Mouse (Mus musculus) retina, postnatal 1 day (tissue): Measurements from ENCODE around the gene Cacnb2.
"Not testable (repeated sequence)": the region's sequence is repeated elsewhere in the genome, so short reads cannot be mapped to it uniquely, and the experiment has no call there.

Experiments
- DNase-seq: peaks from one replicate; pipeline ENCODE4 v3.0.0-alpha.2; 2012

Cacnb2 gene

DNA sequence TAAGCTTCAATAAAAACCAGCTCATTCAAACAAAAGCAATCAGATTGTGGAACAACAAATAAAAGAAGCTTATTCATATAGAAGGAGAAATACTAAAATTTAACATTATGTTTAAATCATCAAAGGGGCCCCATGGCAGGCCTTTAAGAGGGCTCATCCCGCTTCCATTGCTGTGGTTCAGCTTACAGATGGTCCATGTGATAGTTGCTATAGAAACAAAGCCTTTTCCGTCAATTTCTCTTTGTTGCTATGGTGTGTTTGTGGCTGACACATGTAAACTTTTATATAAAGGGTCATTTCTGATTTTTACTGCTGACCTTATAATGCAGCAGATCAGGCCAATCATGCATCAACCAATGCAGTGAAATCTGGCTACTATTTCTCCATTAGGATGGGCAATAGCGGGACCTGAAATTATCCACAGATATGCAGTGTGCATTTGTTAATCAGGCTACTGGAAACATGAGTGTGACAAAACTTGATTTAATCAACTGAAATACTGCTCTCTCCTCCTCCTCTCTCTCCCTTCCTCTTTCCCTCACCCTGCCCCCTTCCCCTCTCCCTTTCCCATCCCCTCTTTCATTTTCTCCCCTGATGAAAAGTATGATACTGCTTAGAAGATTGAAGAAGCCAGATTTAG, 54.4 kb downstream of the Cacnb2 start:
- no peak for DNase-seq

DNA sequence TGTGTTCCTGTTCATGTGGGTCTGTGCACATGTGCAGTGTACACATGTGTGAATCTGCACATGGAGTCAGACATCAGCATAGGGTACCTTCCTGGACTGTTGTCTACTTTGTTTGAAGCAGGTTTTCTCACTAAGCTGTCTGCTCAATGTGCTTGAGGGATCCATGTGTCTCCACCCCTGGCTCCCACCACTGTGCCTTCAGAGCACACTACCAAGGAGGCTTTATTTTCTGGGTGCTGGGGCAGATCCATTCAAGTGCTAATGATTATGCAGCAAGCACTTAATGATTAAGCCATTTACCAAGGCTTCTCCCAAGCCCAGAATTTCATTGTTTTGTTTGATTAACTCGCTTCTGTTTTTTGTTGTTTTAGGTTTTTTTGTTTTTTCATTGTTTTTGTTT, 62.3 kb downstream of the Cacnb2 start:
- DNase-seq, result no peak

DNA sequence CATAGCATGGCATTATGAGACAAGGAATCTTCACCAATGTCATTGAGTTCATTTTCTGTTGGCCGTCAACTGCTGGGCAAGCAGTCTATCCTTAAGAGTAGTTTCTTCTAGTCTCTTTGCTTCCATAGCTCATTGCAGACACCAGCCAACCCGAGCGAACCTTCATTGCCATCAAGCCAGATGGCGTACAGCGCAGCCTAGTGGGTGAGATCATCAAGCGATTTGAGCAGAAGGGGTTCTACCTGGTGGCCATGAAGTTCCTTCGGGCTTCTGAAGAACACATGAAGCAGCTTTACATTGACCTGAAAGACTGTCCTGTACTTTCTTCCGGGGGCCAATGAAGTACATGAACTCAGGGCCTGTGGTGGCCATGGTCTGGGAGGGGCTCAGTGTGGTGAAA, 69.2 kb downstream of the Cacnb2 start:
- no peak for DNase-seq

DNA sequence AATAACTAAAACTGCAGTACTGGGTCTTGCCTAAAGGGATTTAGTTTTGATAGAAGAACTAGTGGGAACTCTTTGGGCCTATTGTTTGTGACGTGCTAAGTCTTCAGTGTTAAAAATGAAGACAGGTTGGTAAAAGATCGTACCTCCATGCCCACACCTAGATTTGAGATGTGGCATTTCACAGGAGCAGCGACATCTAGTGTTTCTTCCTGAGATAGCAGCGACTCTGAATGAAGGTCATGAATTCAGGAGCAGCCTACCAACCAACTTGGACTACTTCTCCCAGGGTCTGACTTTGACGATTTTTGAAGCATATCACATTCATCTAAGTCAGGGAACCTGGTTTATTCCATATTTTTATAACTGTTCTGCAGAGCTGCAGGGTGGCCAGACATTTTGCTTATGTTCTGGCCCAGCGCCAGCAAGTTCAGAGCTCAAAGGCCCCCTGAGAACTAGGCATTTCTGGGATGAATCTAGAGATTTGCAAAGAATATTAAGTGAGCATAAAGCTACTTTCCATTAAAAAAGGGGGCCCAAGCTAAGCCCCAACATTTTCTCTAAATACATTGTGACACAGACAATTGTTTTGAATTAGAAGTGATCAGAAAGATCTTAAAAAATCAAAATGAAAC, 74.1 kb downstream of the Cacnb2 start:
- DNase-seq, result peak; percentile 64

DNA sequence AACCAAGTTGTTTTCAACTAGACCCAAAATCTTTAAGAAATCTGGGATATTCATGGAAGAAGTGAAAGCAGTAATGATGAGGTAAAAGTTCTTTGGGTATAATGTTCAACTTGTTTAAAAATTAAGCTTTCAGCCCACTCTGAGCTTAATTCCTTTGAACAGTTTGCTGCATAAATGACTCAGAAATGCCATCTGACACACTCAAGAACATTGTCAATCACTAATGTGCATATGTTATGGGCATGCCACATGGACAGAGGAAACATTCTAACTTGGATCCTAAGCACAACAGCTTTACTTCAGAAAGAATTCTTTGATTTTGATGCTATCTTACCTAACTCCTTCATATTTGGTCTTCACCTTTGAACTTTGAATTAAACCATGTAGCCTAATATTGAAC, 81.3 kb downstream of the Cacnb2 start:
- no peak for DNase-seq

DNA sequence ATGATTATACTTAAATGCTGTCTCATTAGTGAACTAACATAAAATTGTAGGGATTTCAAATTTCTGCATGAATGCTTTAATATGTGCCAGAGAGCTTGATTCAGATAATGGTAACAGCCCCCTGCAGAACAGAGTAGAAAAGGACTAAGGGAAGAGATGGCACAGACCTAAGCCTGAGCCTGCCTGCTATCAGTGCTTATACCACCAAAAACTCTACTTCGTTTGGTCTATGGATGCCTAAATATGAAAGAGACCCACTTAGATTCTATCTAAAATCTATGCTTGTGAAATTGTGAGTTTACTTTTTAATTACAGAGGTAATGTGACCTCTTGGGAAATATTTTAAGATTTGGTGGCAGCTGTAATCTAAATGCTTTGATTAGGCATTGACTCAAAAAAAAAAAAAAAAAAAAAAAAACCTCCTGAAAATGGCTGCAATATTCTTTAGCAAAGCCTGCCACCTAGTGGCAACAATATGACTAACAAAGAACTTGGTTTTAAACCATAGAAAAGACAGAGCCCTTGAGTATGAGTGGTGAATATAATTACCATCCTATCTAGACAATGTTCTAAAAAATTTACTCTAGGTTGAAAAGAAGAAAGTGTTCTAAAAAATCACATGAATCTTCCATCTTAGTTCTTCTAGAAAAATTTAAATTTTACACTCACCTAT, 100.2 kb downstream of the Cacnb2 start:
- DNase-seq, result peak; percentile 62

DNA sequence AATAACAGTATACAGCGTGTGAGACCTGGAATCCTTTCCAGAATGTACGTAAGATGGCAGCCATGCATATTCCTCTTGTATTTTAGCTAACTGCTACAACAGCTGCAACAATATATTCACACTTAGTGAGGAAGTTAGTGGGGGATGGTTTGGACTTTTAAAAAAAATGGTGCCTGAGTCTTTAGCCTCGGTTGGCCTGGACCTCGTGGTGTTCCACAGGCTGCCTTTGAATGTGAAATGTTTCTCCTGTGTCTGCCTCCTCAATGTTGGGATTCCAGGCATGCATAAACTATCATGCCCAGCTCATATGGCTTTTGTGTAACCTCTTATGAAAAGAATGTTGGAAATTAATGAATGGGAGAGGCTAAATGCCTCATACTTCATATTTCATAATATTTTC, 100.8 kb downstream of the Cacnb2 start:
- DNase-seq, result no peak

DNA sequence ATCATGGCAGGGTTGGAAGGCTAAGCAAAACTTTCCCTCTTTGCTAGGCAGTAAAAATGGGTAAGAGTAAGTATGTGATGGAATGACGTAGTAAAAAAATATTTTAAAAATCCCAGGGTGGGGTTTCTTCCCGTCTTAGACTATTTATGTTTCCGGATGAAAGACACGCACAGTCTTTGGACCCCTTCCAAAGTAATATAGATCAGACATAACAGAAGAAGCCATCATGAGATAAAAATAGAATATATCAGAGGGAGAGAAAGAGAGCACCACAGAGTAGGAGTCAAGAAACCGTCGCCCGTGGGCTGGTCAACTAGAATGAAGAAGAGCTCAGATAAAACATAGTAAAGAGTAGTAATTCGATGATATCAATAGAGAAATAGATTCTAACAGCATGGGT, 107.4 kb downstream of the Cacnb2 start:
- no peak for DNase-seq

DNA sequence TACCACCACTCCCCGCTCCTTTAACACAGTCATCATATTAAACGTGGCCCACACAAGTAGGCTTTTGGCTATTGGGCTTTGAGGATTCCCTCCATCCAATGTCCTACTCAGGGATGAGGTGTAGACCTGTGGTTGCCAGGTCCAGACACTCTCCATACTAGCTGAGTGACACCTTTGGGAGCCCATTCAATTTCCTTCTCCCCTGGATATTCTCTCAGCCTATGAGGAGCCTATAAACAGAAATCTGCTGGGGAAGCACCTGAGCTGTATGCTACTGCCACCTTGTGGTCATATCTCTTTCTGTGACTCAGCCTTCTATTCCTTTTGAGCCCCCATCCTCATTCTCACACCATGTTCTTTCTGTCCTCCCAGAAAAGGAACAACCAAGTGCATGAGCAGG, 108.9 kb downstream of the Cacnb2 start:
- peak; percentile 45 for DNase-seq

DNA sequence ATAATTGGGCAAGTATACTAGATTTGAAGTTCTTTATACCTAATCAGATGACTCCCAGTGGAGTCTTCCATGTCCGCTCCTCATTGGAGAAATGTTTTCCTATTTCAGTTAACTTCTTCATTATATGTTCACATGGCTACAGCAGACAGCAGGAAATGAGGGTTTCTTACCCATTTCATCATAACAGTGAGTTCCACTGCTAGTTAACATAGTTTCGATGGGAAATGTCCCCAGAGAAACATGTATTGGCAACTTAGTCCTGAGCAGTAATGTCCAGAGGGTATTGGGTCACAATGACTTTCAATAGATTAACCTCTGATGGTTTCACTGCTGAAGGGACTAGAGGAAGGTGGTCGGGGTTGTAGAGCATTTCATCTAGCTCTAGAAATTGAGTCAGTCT, 110.2 kb downstream of the Cacnb2 start:
- DNase-seq, result no peak

DNA sequence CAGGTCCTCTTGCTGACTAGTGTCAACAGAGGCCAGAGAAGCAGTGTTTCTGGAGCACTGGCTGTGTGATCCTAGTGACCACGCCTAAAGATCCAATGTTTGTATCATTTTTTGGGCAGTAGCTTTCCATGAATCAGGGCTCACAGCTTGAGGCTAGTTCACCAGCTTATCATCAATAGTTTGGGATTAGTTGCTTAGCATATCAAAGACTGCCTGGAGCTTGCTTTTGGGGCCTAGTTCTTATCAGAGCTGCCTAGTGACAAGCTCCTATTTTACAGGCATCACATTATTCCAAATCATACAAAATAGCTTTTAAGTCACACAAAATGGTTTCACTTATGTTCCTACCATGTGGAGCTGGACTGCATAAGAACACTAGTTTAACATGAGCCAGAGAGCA, 113.8 kb downstream of the Cacnb2 start:
- DNase-seq, result no peak

DNA sequence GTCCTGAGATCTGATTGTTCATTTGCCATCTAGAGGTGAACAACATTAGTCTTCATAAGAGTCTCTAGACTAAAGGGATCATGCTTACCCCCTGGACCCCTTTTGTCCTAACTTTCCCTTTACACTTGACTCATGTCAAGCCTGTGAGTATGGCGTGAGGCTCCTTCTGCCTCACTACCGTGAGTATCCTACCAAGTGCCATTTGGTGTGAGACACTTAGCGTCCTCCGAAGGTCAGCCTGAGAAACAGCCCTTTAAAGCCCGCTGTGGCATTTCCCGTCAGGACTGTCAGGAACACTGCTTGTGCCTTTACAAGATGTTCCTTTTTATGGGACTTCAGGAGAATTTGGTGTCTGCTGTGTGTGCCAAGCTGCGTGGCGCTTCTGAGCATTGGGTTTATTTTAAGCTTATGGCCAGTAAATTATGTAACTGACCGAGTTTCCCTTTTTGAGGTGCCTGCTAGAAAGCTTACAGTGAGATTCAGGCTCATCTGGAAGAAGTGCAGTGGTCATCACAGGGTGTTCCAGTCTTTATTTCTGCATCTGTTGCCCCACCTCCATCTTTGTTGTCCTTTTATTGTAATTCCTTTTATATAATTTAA, 116.3 kb downstream of the Cacnb2 start:
- no peak for DNase-seq

DNA sequence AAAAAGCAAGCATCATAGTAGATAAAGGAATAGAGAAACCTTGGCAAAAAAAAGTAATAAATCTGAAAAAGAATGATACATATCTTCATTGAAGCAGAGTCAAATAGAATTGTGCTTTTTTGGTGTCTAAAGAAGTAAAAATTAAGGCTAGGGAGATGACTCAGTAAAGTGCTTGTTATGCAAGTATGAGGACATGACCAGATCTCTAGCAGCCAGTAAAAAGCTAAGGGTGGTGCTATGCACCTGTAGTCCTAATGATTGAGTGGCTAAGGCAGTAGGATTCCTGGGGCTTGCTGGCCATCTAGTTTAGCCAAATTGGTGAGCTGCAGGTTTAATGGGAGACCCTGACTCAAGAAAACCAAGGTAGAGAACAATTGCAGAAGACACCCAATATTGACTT, 122.5 kb downstream of the Cacnb2 start:
- DNase-seq, result no peak

DNA sequence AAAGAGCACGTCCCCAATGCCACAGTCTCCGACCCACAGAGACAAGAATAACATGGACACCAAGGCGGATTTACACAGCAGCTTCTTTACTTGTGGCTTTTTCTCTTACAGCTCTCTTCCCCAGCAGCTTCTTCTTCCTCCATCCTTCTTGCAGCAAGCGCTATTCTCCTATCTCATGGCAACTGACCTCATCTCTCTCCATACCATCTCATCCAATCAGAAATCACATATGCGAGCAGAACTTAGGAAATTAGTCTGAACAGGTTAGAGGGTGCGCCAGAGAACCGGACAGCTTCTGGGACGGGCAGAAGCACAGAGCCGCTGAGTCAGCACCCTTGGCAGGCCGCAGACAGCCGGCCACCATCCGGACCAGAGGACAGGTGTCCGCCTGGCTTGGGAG, 123.7 kb downstream of the Cacnb2 start:
- not testable (repeated sequence) for DNase-seq

DNA sequence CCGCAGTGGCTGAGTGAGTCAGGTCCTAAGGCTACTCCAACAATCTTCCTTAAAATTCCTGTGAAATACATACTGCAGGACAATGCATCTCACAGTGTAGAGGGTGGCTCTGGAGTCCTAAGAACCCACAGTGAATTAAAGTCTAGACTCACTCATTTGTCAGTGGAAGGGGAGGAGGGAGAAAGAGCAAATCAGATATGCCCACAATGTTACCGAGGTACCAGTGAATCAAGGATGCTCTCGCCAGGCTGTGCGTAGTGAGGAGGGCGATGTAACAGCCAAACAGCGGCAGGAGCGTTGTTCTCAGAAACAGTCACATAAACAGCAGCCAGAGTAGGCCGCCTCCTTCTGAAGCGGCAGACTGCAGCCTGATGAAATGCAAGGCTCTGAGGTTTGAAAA, 136.0 kb downstream of the Cacnb2 start:
- peak; percentile 11 for DNase-seq

DNA sequence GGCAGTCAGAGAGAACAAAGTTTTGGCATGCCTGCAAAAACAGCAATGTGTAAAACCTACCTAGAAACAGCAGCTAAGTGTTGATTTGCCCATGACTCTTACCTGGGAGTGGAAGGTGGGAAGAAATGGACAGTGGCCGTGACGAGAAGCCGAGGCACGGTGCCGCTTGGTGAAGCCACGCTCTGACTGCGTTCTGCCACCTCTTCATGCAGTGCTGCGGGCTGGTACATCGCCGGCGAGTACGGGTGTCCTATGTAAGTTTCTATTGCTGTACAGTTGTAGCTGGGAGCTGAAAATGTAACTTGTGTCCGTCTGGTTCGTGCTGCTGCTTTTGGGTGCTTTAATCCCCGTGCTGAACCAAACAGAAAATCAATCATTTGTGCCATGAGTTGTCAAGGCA, 136.6 kb downstream of the Cacnb2 start:
- no peak for DNase-seq

DNA sequence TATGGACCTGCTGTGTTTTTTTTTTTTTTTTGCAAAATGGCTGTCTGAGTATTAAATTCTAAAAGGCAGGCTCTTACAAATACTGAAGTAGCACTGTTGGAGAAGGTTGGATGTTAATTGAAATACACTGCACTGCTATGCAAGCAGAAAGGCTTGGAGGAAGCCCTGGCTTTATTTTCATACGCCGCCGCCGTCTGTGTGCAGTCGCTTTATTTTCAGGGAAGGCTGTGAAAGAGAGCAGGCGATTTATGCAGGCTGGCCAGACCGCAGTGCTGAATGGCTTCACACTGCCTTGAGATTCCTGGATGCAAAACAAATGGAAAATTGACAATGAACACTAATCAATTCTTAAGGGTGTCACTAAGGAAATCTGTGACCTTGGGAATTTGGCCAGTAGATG, 137.5 kb downstream of the Cacnb2 start:
- no peak for DNase-seq

DNA sequence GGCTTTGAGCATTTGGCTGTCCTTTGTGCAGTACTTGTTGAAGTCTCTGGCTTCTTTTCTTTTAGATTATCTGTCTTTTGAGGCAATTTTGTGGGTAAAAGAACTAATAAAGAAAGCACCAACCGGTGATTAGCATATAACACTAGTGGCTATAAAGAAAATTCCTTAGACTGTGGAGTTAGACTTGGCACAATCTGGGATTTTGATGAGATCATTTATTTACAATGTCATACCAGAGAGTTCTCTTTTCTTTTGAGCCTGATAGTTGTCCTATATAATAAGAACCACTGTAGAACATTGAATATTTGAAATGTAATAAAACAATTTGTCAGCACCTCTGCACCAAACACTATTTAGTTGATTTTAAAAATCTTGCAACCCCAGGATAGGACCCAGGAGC, 141.9 kb downstream of the Cacnb2 start:
- no peak for DNase-seq

DNA sequence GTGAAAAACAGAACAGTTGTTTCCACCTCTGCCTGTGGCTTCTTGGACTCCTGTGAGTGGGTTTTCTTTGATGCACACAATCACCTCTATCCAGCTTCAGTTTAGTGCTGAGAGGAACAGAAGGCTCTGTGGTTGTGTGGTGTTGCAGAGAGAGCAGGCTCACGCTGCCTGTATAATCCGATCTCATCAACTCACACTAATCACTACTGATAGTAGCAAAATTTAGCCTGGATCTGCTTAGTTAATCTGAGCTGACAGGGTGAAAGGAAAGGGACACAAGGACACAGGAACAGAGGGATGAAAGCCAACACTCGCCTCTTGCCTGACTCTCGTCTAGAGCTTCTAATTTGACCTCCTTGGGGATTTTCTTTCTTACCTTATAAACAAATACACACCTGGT, 160.0 kb downstream of the Cacnb2 start:
- peak; percentile 81 for DNase-seq

DNA sequence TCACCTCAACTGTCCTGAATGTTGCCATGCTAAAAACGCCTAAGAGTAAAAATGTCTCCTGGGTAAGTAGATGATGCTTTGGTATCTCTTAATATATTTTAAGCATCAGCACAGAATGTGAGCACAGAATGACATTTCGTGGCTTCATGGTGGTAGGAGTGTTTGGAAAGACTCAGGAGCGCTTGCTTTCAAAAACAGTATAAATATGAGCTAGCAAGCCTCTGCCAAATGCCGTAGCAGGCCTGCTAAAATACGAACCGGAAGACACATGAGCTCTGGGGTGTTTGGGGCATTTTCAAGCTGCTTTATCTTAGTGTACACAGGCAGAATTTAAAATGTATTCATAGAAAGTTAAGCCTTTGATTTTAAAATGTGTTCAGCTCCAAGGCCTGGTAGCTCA, 161.0 kb downstream of the Cacnb2 start:
- DNase-seq, result no peak

DNA sequence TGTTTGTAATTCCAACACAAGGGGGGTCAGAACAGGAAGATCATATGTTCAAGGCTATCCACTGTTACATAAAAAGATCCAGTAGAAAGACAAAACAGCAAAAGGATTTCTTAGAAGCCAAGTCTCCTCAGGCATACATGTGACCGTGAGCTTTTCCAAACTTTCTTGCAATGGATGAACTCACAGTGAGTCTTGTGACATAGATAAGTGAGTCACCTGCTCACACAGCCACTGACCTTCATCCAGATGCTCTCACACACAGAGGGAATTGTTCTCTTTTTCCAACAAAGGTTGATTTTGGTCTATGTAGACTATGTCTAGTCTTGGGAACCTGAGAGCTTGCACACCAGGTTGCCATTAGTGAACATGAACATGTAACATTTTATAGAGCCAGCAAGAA, 166.6 kb downstream of the Cacnb2 start:
- no peak for DNase-seq

DNA sequence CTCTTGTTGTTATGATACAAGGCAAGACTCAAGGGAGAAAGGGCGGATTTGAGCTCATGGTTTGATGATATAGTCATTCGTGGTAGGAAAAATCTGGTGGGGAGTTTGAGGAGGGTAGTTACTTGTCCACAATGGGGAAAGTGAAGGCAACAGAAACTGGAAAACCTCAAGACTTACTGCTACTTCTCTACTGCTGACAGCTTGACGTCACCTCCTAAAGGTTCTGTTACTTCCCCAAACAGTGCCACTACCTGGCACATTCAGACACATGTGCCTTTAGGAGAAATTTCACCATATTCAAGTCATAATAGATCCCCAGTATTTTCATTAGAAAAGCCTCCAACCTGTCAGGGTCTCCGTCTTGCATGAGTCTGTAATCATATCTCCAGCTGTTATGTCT, 167.7 kb downstream of the Cacnb2 start:
- no peak for DNase-seq

DNA sequence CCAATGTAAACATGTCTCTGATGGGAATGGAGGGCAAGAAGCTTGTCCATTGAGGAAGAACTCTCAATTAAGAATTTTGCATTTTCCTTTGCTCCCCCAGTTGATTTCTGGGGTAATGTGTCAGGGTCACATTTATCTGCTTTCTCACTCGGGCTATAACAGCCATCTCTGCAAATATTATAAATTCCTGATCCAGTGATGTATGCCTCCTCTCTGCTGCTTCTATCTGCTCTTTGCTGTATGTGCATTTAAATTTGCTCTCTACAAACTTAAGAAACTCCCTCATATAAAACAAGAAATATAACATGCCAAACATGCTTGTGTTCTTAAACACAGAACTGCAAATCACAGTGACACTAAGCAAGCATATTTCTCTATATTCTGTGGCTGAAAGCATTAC, 171.5 kb downstream of the Cacnb2 start:
- no peak for DNase-seq

DNA sequence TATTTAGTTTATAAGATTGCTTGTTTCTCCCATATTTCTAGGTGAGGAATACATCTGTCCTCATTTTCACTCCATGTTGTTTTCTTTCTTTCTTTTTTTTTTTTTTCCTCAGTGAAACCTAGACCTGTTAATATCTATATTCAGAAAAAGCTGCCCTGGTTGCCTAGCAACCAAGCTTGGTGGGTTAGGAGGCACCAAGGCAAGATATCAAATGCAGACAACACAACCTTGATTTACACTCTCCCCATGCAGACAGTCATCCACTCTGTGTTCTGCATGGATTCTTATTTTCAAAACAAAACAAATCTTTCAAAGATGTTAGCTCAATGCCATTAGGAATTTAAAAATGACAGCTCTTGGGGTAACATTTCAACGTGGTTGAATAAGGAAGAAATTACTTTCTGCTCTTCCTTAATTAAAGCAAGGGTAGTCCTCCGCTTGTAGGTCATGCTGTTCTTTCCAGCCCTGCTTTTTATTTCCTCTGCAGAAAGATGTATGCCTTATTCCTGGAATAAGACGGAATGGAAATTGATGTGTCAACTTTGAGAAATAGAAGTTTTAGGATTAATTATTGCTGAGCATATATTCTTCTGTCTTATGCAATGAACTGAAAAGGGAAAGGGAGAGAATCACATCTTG, 172.1 kb downstream of the Cacnb2 start:
- DNase-seq, result peak; percentile 17
